ENCODE assay signal across 8 mouse cellular contexts in the genomic region with DNA sequence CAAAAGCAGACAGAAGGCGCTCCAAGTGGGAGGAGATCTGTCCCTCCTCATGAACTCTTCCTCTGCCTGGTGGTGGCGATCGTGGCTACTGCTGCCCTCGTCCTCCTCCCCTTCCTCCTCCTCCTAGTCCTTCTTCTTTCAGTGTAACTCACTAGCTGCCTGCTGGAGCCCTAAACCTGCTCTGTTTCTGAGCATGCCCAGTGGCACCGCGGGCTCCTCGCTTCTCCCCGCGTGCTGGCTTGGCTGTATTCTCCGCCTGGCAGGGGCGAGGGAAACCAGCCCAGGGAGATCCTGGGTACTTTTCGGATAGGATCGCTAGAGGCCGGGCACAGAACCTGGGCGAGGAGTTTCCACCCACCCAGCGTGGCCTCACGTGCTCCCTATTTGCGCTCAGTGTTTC. TPM values are rescaled to one million over a fixed set of nuclear protein-coding genes. Genes with fewer than 3 reads are reported as not detected.
DNase-seq lines count a peak whose midpoint lies in the region; ATAC-seq and TF ChIP-seq lines count a peak whose summit lies in the region.

A gene (minus strand): TSS at position 71 of the 400 bp plus-strand sequence.

- H3K27ac ChIP-seq in embryonic facial prominence, embryonic 12.5 days, result no peak within 1 kb of the TSS
- H3K27ac ChIP-seq in kidney, adult 2 months (ENCODE audit: insufficient read depth, low read depth, low read length), result peak within 1 kb of the TSS; percentile 39; the same call in 1 of the 2 replicates

- TF ChIP-seq CTCF in kidney, adult 2 months (conservative IDR thresholded peaks at IDR 0.05; ENCODE audit: insufficient read depth, insufficient read length, low read depth, low read length), result 0 out of 2 replicates have a peak, but pooled peaks have one; percentile 23

- intact Hi-C loops in left cerebral cortex, postnatal 4 days (cut with DNase I), result no loop called here

- H3K4me3 ChIP-seq in embryonic facial prominence, embryonic 12.5 days, result peak within 1 kb of the TSS; percentile 48
- peak within 1 kb of the TSS; percentile 73 for H3K4me3 ChIP-seq in kidney, adult 2 months (ENCODE audit: insufficient read depth, low read depth, low read length)

- ATAC-seq in embryonic facial prominence, embryonic 12.5 days (ENCODE audit: insufficient number of reproducible peaks, insufficient read depth, low FRiP score, low TSS enrichment), result peak; percentile 70; the same call in 1 of the 2 replicates

- peak within 1 kb of the TSS; percentile 96 for H3K4me2 ChIP-seq in embryonic facial prominence, embryonic 12.5 days (replicated peaks)

- H3K9me3 ChIP-seq in embryonic facial prominence, embryonic 12.5 days, result no peaks in the 10 kb centered on the region

- peak; percentile 51 for DNase-seq in adrenal gland, postnatal 14 days
- peak; percentile 16 for DNase-seq in heart, adult 8-10 months (ENCODE audit: low spot score)
- peak; percentile 73 for DNase-seq in kidney, adult 2 months
- DNase-seq in left cerebral cortex, postnatal 4 days, result peak; percentile 77
- peak; percentile 64 for DNase-seq in mesoderm, embryonic 11.5 days (ENCODE audit: low read depth, low spot score)
- DNase-seq in right cerebral cortex, postnatal 4 days, result peak; percentile 59
- no peak for DNase-seq in thymus, postnatal 10 days (ENCODE audit: low spot score in 2 of 2)

- peaks cover 48% of the 10 kb centered on the region for H3K27me3 ChIP-seq in embryonic facial prominence, embryonic 12.5 days
- 0 out of 2 replicates have a peak, but pooled peaks cover 3% of the 10 kb centered on the region for H3K27me3 ChIP-seq in kidney, adult 2 months (replicated peaks; ENCODE audit: control insufficient read depth, insufficient read depth, low read length)

- H3K36me3 ChIP-seq in embryonic facial prominence, embryonic 12.5 days, result no peaks in the 10 kb centered on the region
- no peaks in the 10 kb centered on the region for H3K36me3 ChIP-seq in kidney, adult 2 months (ENCODE audit: control insufficient read depth, insufficient read depth, low read length)

- 2% methylated on average over 18 of the region's 18 CpGs for WGBS in embryonic facial prominence, embryonic 12.5 days
- 1% methylated on average over 18 of the region's 18 CpGs for WGBS in kidney, adult 2 months

- 0 out of 2 replicates have a peak, but pooled peaks cover 11% of the 10 kb centered on the region for H3K4me1 ChIP-seq in embryonic facial prominence, embryonic 12.5 days
- 0 out of 2 replicates have a peak, but pooled peaks cover under 1% of the 10 kb centered on the region for H3K4me1 ChIP-seq in kidney, adult 2 months (ENCODE audit: control insufficient read depth, insufficient read depth, low read length)

- TF ChIP-seq POLR2A in kidney, adult 2 months (IDR thresholded peaks at IDR 0.05; ENCODE audit: low read depth, low read length), result no peak

- H3K9ac ChIP-seq in embryonic facial prominence, embryonic 12.5 days, result peak within 1 kb of the TSS; percentile 44

RNA-seq across cellular contexts. Expression of the gene that starts here (rescaled TPM):
- total RNA-seq in adrenal gland, postnatal 14 days (2021), result 2.3 and 3.9 TPM in 2 replicates
- polyA plus RNA-seq in embryonic facial prominence, embryonic 12.5 days (2016; fragmentation: Nextera tagmentation; extraction: Ambion mirVana), result 1.2 and 1.5 TPM in 2 replicates
- total RNA-seq in heart, adult 8-10 months (2022), result 1 to 10 TPM in 3 of 4 experiments, under 1 TPM in 1; 0.78 to 1.8 (median 1.2) TPM
- 3.1 and 5.2 TPM in 2 replicates for polyA plus RNA-seq in kidney, adult 2 months (2012; rRNA removed)
- 10 to 100 TPM; 18.0 to 24.8 TPM for total RNA-seq in left cerebral cortex, postnatal 4 days (2021)

Comparison
In these comparisons a context has a peak if more than half of its experiments do, and no peak if none do; other contexts are left out.
1. DNase-seq: peak in adrenal gland, postnatal 14 days (single experiment), heart, adult 8-10 months (single experiment), kidney, adult 2 months (single experiment), left cerebral cortex, postnatal 4 days (single experiment), mesoderm, embryonic 11.5 days (single experiment) and right cerebral cortex, postnatal 4 days (single experiment); none in thymus, postnatal 10 days (0 of 2).